Mouse (Mus musculus): ENCODE measurements around the gene Tnnt2.

The Tnnt2 gene

GRCm38 (mm10) chr1:135856070-135856469, 19.9 kb downstream of the Tnnt2 start:
- no peak for DNase-seq

DNA sequence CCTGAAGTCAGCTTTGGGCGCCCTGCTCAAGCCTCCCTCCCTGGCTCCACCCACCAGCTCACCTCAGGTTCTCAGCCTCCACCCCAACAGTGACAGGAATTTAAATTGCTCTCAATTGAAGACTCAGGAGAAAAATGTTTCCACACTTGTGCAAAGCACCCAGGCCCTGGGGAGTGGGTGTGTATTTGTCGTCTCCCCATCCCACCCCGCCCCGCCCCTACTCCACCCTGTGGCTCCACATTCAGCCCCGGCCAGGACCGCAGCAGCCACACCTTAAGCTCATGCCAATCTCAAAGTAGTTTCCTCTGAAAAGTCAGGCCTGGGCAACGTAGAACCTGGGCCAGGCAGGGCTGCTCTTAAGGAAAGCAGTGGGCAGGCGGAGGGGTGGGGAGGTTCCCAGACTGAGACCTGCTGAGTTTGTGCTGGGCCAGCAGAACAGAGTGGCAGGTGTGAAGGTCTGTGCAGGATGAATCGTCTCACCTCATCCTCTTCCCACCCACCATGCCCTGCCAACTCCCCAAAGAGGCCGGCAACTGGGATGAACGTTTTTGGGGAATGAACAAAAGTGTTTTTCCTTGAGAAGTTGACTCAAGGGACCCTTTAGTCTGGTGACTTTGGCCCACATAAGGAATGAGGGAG, 21.1 kb downstream of the Tnnt2 start:
- no peak for DNase-seq

DNA sequence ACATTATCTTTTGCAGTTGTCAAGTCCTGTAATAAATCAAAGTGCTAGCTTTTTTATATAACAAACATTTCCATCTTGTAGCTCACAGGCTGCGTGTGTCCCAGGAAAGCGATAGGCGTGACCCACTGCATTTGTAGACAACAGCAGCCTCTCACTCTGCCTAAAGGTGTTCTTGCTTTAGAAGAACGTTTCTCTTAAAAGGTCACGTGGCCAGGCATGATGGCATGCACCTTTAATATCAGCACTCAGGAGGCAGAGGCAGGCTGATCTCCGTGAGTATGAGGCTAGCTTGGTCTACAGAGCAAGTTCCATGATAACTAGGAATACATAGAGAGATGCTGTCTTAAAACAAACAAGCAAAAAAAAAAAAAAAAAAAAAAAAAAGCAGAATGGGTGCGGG, 22.4 kb downstream of the Tnnt2 start:
- no peak for DNase-seq

DNA sequence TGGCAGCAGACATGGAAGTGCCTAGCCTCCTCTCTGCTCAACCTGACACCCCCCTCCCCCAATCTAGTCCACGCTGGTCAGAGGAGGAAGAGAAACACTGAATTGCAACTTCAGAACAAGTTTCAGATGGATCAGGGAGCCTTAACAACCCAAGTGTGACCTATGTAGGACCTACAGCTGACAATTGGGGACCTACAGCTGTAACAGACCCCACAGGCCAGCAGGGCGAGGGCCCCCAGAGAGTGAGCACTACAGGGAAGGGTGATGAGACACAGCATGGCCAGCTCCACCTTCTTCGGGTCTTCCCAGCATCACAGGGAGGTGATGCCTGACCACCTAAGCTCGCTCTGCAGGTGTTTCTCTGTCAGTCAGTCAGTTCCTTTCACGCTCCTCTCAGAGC, 24.9 kb downstream of the Tnnt2 start:
- DNase-seq, result no peak

GRCm38 (mm10) chr1:135861980-135862552, 25.9 kb downstream of the Tnnt2 start:
- peak; percentile 9 for DNase-seq

- DNase-seq, result no peak
Observed at GRCm38 (mm10) chr1:135862561-135862960, 26.4 kb downstream of the Tnnt2 start.

- DNase-seq, result no peak
Observed at GRCm38 (mm10) chr1:135863786-135864335, 27.7 kb downstream of the Tnnt2 start.

- no peak for DNase-seq
Observed at GRCm38 (mm10) chr1:135864830-135865229, 28.7 kb downstream of the Tnnt2 start.

DNA sequence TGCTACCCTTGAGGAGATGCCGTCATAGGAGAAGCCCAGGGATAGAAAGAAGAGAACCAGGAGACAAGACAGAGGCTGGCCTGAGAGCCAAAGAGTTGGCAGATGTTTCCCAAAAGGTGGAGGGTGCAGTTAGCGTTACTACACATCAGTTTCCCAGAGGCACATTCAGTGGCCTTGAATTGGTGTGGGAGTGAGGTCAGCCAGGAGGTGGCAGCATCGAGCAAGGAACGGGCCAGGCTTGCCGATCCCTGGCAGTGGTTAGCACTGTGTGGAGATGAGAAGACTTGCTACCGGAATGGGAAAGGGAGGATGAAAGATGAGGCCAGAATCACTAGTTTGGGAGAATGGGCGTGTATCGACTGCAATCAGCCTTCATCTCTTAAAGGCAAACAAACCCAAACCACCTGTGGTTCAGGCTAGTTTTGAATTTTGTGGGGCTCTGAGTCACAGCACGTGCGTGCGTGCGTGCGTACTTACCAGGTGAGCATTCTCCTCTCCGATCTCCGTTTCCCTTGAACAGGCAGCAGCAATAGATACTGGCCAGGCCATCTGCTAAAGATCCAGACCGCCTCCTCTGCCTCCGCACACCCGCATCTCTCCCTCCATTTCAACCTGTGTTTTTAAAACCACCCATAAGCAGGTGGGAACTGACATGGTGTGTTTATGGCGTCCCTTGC, 29.5 kb downstream of the Tnnt2 start:
- peak; percentile 78 for DNase-seq

DNA sequence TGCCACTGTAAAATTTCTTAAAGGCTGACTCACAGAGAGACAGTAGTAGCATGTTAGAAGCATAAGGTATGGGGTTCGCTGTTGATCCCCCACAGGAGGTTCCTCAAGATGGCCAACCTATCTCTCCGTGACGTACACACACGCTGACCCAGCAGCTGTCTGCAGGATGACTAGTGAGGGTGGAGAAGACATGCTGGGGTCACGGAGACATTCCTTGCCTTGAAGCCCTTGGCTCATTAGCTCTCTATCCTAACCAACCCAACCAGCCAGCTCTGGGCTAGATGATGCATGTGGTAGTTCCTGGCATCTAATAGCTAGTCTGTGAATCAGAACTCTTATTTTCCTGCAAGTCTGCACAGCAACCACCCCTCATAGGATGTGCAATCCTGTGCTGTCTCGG, 32.4 kb downstream of the Tnnt2 start:
- no peak for DNase-seq

GRCm38 (mm10) chr1:135872991-135873390, 36.8 kb downstream of the Tnnt2 start:
- DNase-seq, result no peak

- DNase-seq, result no peak
Observed at GRCm38 (mm10) chr1:135877248-135877647, 41.1 kb downstream of the Tnnt2 start.

GRCm38 (mm10) chr1:135882385-135883109, 46.4 kb downstream of the Tnnt2 start:
- peak; percentile 59 for DNase-seq

DNA sequence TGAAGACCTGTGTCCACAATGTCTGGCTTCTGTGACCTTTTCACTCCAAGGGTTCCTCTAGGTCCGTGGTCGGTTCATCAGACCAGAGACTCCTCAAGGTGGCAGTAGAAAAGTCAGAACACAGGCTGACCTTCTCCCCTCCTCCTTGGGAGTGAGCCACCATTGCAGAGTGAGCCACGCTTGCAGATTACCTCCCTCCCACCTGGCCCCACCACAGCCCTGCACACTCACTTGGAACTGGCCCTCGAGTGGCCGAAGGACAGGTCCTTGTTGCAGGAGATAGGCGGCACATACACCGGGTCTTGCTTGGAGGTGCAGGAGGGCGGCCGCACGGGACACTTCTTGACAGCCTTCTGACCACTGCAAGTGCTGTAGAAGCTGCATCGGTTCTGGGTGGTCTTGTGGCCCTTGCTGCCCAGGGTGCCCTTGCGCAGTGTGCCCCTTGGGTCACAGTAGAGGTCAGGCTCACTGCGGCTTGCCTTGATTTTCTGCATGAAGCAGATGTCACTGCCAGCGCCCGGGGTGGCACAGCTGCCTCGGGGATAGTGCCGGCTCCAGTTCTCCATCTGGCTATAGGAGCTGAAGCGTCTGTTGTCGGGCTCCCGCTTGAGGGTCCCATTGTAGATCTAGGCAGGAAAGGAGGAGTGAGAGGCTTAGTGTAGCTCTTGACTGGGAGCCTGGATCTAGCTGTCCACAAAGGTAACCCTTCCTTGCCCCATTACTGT, 53.5 kb downstream of the Tnnt2 start:
- DNase-seq, result no peak

- no peak for DNase-seq
Observed at GRCm38 (mm10) chr1:135891424-135892216, 55.5 kb downstream of the Tnnt2 start.

- DNase-seq, result no peak
Observed at GRCm38 (mm10) chr1:135892233-135892632, 56.1 kb downstream of the Tnnt2 start.

DNA sequence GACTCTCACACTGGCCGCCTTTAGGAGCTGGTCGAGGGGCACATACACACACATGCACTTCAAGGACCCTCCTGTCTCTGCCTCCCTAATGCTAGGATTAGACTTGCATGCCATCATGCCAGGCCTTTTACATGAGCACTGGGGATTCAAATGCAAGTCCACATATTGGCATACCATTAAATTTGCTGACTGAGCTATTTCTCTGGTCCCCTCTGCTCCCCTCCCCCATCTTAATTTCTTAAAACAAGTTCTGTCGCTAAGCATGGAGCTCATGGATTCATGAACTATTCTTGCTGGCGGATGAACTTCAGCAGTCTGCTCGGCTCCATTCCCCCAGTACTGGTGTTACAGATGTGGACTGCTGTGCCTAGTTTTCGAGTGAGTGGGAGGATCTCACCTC, 56.6 kb downstream of the Tnnt2 start:
- no peak for DNase-seq

- no peak for DNase-seq
Observed at GRCm38 (mm10) chr1:135893377-135893776, 57.2 kb downstream of the Tnnt2 start.

DNA sequence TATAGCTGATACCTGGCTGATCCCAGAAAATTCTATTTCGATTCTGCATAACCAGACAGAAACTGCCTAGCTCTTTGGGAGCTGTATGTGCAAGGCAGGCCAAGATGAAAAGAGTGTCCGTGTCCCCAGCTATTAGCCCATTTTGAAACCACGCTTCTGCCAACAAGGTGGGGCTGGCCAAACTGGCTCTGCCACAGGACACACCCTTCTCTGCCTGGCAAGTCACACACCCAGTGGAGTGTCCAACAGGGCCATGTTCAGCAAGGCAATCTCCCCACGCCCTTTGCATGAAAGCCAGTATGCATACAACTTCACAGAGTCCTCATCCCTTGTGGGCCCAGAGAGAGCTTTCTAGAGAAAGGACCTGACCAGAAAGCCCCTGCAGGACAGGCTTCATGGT, 59.2 kb downstream of the Tnnt2 start:
- no peak for DNase-seq

GRCm38 (mm10) chr1:135899295-135899694, 63.1 kb downstream of the Tnnt2 start:
- DNase-seq, result no peak

- DNase-seq, result no peak
Observed at GRCm38 (mm10) chr1:135899991-135900515, 63.9 kb downstream of the Tnnt2 start.

All from kidney, adult 9 months (tissue).